Mouse (Mus musculus) cerebellum, adult 11-12 months (tissue): Measurements from ENCODE around the gene Themis2.

Source experiments
- DNase-seq: peaks from one replicate; pipeline ENCODE4 v3.0.0; 2022

The Themis2 gene

GRCm38 (mm10) chr4:132796196-132796886 lies at the start of gene Themis2:
Gene Themis2 (minus strand): TSS chr4:132796387.
- no peak for DNase-seq

GRCm38 (mm10) chr4:132843705-132844071 lies 47.5 kb upstream of the Themis2 start:
- no peak for DNase-seq

- DNase-seq: peak; percentile 91
Measured at GRCm38 (mm10) chr4:132842970-132843704, 47.0 kb upstream of the Themis2 start, which contains the start of gene Ppp1r8. Gene Ppp1r8 (minus strand): TSS chr4:132843169.

GRCm38 (mm10) chr4:132842281-132842906 lies 46.2 kb upstream of the Themis2 start:
- peak; percentile 32 for DNase-seq

GRCm38 (mm10) chr4:132841493-132841892 lies 45.3 kb upstream of the Themis2 start:
- DNase-seq: no peak

GRCm38 (mm10) chr4:132823614-132824366 lies 27.6 kb upstream of the Themis2 start:
- no peak for DNase-seq

- DNase-seq: no peak
Measured at GRCm38 (mm10) chr4:132818442-132818841, 22.3 kb upstream of the Themis2 start.

GRCm38 (mm10) chr4:132816855-132817254 lies 20.7 kb upstream of the Themis2 start:
- DNase-seq: no peak

GRCm38 (mm10) chr4:132816404-132816803 lies 20.2 kb upstream of the Themis2 start:
- no peak for DNase-seq

- no peak for DNase-seq
Measured at GRCm38 (mm10) chr4:132809621-132810020, 13.4 kb upstream of the Themis2 start.

GRCm38 (mm10) chr4:132807771-132808641 lies 11.8 kb upstream of the Themis2 start:
- DNase-seq: no peak

- DNase-seq: no peak
Measured at GRCm38 (mm10) chr4:132806620-132807191, 10.5 kb upstream of the Themis2 start.

GRCm38 (mm10) chr4:132805599-132806197 lies 9.5 kb upstream of the Themis2 start:
- no peak for DNase-seq

- no peak for DNase-seq
Measured at GRCm38 (mm10) chr4:132805146-132805545, 9.0 kb upstream of the Themis2 start.

- DNase-seq: no peak
Measured at GRCm38 (mm10) chr4:132804331-132804730, 8.1 kb upstream of the Themis2 start.

- DNase-seq: no peak
Measured at GRCm38 (mm10) chr4:132803876-132804275, 7.7 kb upstream of the Themis2 start.

GRCm38 (mm10) chr4:132803212-132803611 lies 7.0 kb upstream of the Themis2 start:
- DNase-seq: no peak

- no peak for DNase-seq
Measured at GRCm38 (mm10) chr4:132802171-132802637, 6.0 kb upstream of the Themis2 start.

- no peak for DNase-seq
Measured at GRCm38 (mm10) chr4:132801176-132802077, 5.2 kb upstream of the Themis2 start.

GRCm38 (mm10) chr4:132799845-132800244 lies 3.7 kb upstream of the Themis2 start:
- DNase-seq: no peak
